21 mouse cellular contexts compared by ENCODE assay signal in the genomic region with DNA sequence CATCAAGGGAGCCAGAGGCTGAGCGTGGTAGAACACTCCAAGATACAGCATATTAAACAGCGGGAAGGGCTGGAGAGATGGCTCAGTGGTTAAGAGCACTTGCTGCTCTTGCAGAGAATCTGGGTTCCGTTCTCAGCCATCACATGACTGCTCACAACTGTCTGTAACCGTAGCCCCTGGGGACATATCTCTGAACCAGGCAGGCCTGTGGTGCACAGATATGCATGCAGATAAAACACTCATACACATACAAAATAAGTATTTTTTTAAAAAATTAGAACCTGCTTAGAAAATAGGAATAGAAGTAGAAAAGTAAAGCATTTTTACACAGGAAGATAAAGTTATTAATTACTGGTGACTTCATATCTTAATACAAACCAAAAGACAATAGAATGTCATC. TPM values are rescaled to one million over a fixed set of nuclear protein-coding genes. Genes with fewer than 3 reads are reported as not detected.
A peak's percentile ranks its signal among the peaks of the same experiment; 100 is the strongest.
DNase-seq lines count a peak whose midpoint lies in the region; ATAC-seq and TF ChIP-seq lines count a peak whose summit lies in the region.
"Had no signal": no experiment of that assay in that cellular context is flagged by ENCODE, and none has a peak within 500 bp of the region (broad histone marks: within the 10 kb centered on the region; RNA-seq: fewer than 3 reads in every experiment).

No protein-coding gene starts in this region.

- H3K4me2 ChIP-seq in liver, embryonic 15.5 days: 0 out of 2 replicates have a peak overlapping the region, but pooled peaks have one; percentile 11
- no peak overlapping the region for H3K4me2 ChIP-seq in midbrain, embryonic 16.5 days (ENCODE audit: low read length)
- H3K4me2 ChIP-seq: heart, embryonic 13.5 days; hindbrain, embryonic 12.5 days; kidney, embryonic 15.5 days had no signal

- H3K4me1 ChIP-seq in thymus, adult 2 months (replicated peaks; ENCODE audit: control insufficient read depth, insufficient read depth, low read length): peaks cover 45% of the 10 kb centered on the region
- peaks cover 18% of the 10 kb centered on the region for H3K4me1 ChIP-seq in liver, embryonic 15.5 days (replicated peaks)
- peaks cover 13% of the 10 kb centered on the region for H3K4me1 ChIP-seq in midbrain, embryonic 16.5 days (ENCODE audit: control insufficient read depth, insufficient read depth, low read length)

- H3K9ac ChIP-seq in liver, embryonic 15.5 days: no peak overlapping the region
- H3K9ac ChIP-seq in midbrain, embryonic 16.5 days (ENCODE audit: low read depth, low read length): no peak overlapping the region
- H3K9ac ChIP-seq: heart, embryonic 13.5 days; hindbrain, embryonic 12.5 days; kidney, embryonic 15.5 days had no signal

- DNase-seq in thymus, adult 2 months: no peak
- DNase-seq in thymus, adult 18-20 months: no peak
- peak; percentile 61 for DNase-seq in c-Kit-positive CD71-positive TER-119-positive erythroid progenitor cells, embryonic 14.5 days (ENCODE audit: low spot score)
- no peak for DNase-seq in urinary bladder, postnatal 14 days (ENCODE audit: low spot score)
- DNase-seq in adrenal gland, postnatal 14 days: no peak
- DNase-seq: cerebellum, adult 11 months; cerebellum, postnatal 25 days; layer of hippocampus, postnatal 36 days; left cerebral cortex, postnatal 4 days; lung, adult 18-20 months; right cerebral cortex, postnatal 25 days had no signal

- H3K27me3 ChIP-seq in thymus, adult 2 months (ENCODE audit: control insufficient read depth, insufficient read depth, low read length): no peaks in the 10 kb centered on the region
- H3K27me3 ChIP-seq in liver, embryonic 15.5 days: no peaks in the 10 kb centered on the region
- no peaks in the 10 kb centered on the region for H3K27me3 ChIP-seq in midbrain, embryonic 16.5 days (ENCODE audit: control insufficient read depth, insufficient read depth, low read depth, low read length)
- H3K27me3 ChIP-seq: heart, embryonic 13.5 days; hindbrain, embryonic 12.5 days; kidney, embryonic 15.5 days had no signal

- WGBS in thymus, adult 2 months: 29% methylated on average over 4 of the region's 4 CpGs
- WGBS in liver, embryonic 15.5 days (ENCODE audit: insufficient replicate concordance): 18% methylated on average over 4 of the region's 4 CpGs
- WGBS in midbrain, embryonic 16.5 days: 73% methylated on average over 4 of the region's 4 CpGs

- no peak for TF ChIP-seq POLR2A in thymus, adult 2 months (IDR thresholded peaks at IDR 0.05; ENCODE audit: control insufficient read depth, extremely low read depth, insufficient read depth, low read length, poor library complexity)

- no peak overlapping the region for H3K4me3 ChIP-seq in thymus, adult 2 months (ENCODE audit: control insufficient read depth, insufficient read depth, low read length)
- H3K4me3 ChIP-seq in liver, embryonic 15.5 days (replicated peaks): no peak overlapping the region
- H3K4me3 ChIP-seq in midbrain, embryonic 16.5 days (ENCODE audit: low read depth, low read length): no peak overlapping the region
- H3K4me3 ChIP-seq: embryonic facial prominence, embryonic 10.5 days; erythroblast, embryonic 14.5 days; heart, embryonic 13.5 days; hindbrain, embryonic 12.5 days; kidney, embryonic 15.5 days; midbrain, embryonic 10.5 days had no signal

- ATAC-seq in liver, embryonic 15.5 days (ENCODE audit: insufficient read depth): 0 out of 2 replicates have a peak, but pooled peaks have one; percentile 57
- no peak for ATAC-seq in midbrain, embryonic 16.5 days
- ATAC-seq: forebrain, embryonic 14.5 days had no signal

- H3K36me3 ChIP-seq in thymus, adult 2 months (ENCODE audit: control insufficient read depth, insufficient read depth, low read length): no peaks in the 10 kb centered on the region; the same call in 1 of the 2 replicates
- H3K36me3 ChIP-seq in liver, embryonic 15.5 days (replicated peaks): no peaks in the 10 kb centered on the region
- H3K36me3 ChIP-seq in midbrain, embryonic 16.5 days (ENCODE audit: control insufficient read depth, insufficient read depth, low read length): 0 out of 2 replicates have a peak, but pooled peaks cover 2% of the 10 kb centered on the region
- H3K36me3 ChIP-seq: heart, embryonic 13.5 days had no signal

- H3K9me3 ChIP-seq in liver, embryonic 15.5 days (replicated peaks): no peaks in the 10 kb centered on the region
- no peaks in the 10 kb centered on the region for H3K9me3 ChIP-seq in midbrain, embryonic 16.5 days (replicated peaks; ENCODE audit: control insufficient read depth, low read length, poor library complexity, severe bottlenecking)
- H3K9me3 ChIP-seq: embryonic facial prominence, embryonic 10.5 days; heart, embryonic 13.5 days; hindbrain, embryonic 12.5 days; kidney, embryonic 15.5 days; midbrain, embryonic 10.5 days had no signal

- H3K27ac ChIP-seq in thymus, adult 2 months (ENCODE audit: control insufficient read depth, insufficient read depth, low read length): peak overlapping the region; percentile 91
- H3K27ac ChIP-seq in liver, embryonic 15.5 days (replicated peaks): no peak overlapping the region
- no peak overlapping the region for H3K27ac ChIP-seq in midbrain, embryonic 16.5 days (ENCODE audit: low read length)
- H3K27ac ChIP-seq: embryonic facial prominence, embryonic 10.5 days; heart, embryonic 13.5 days; hindbrain, embryonic 12.5 days; kidney, embryonic 15.5 days; midbrain, embryonic 10.5 days had no signal

- TF ChIP-seq CTCF in thymus, adult 2 months (IDR thresholded peaks at IDR 0.05; ENCODE audit: borderline replicate concordance, control insufficient read depth, extremely low read depth, insufficient read depth, low read length, poor library complexity): no peak

RNA-seq across cellular contexts. Expression of a gene that starts 11.4 kb away (rescaled TPM):
- 217 and 264 TPM in 2 replicates for polyA plus RNA-seq in thymus, adult 2 months (2012; rRNA removed)
- polyA plus RNA-seq in liver, embryonic 15.5 days (2015; fragmentation: Nextera tagmentation; extraction: Ambion mirVana): 1.1 and 1.4 TPM in 2 replicates
- 1,230 and 1,315 TPM in 2 replicates for polyA plus RNA-seq in midbrain, embryonic 16.5 days (2015; fragmentation: Nextera tagmentation; extraction: Ambion mirVana)
- total RNA-seq in adrenal gland, postnatal 14 days (2021): 5.5 and 22.5 TPM in 2 replicates
- total RNA-seq: granulocyte monocyte progenitor cell, adult 5-6 weeks had no signal

RNA-seq across cellular contexts. Expression of a gene that starts 41.0 kb away (rescaled TPM):
- polyA plus RNA-seq in thymus, adult 2 months (2012; rRNA removed): 469 and 567 TPM in 2 replicates
- polyA plus RNA-seq in liver, embryonic 15.5 days (2015; fragmentation: Nextera tagmentation; extraction: Ambion mirVana): 62.6 and 74.2 TPM in 2 replicates
- polyA plus RNA-seq in midbrain, embryonic 16.5 days (2015; fragmentation: Nextera tagmentation; extraction: Ambion mirVana): 3,297 and 3,828 TPM in 2 replicates
- total RNA-seq in adrenal gland, postnatal 14 days (2021): 46.1 and 59.9 TPM in 2 replicates

RNA-seq across cellular contexts. Expression of a gene that starts 43.9 kb away (rescaled TPM):
- polyA plus RNA-seq in thymus, adult 2 months (2012; rRNA removed): 257 and 275 TPM in 2 replicates
- 26.0 and 30.0 TPM in 2 replicates for polyA plus RNA-seq in liver, embryonic 15.5 days (2015; fragmentation: Nextera tagmentation; extraction: Ambion mirVana)
- 71.6 and 74.6 TPM in 2 replicates for polyA plus RNA-seq in midbrain, embryonic 16.5 days (2015; fragmentation: Nextera tagmentation; extraction: Ambion mirVana)
- 30.2 and 40.3 TPM in 2 replicates for total RNA-seq in adrenal gland, postnatal 14 days (2021)

Comparison
In these comparisons a context has a peak if more than half of its experiments do, and no peak if none do; other contexts are left out.
1. RNA of a gene that starts 11.4 kb away (polyA plus RNA-seq): 1,230 to 1,315 TPM in midbrain, embryonic 16.5 days and 217 to 264 TPM in thymus, adult 2 months; 1.1 to 1.4 TPM in liver, embryonic 15.5 days; every median in the first group is over 10 times any median in the second.